Mouse (Mus musculus): ENCODE results near the gene Cobll1. TPM values are rescaled to one million over a fixed set of nuclear protein-coding genes. Genes with fewer than 3 reads are reported as not detected.
A peak's percentile ranks its signal among the peaks of the same experiment; 100 is the strongest.

Cobll1 gene
- polyA plus RNA-seq, 1 experiment from 2014 or later, result 3.3 TPM

GRCm38 (mm10) chr2:65193091-65193795 is 46.0 kb downstream of the Cobll1 start:
- H3K27ac ChIP-seq (ENCODE audit: low read length), result no peak overlapping the region
- no peak overlapping the region for H3K9ac ChIP-seq (replicated peaks; ENCODE audit: low read depth, low read length)
- 83% methylated on average over 12 of the region's 12 CpGs for WGBS
- no peak for ATAC-seq
- H3K4me3 ChIP-seq (replicated peaks; ENCODE audit: low read length), result no peak overlapping the region
- no peak overlapping the region for H3K4me2 ChIP-seq (ENCODE audit: low read length)
- no peaks in the 10 kb centered on the region for H3K36me3 ChIP-seq (ENCODE audit: control insufficient read depth, insufficient read depth)
- no peaks in the 10 kb centered on the region for H3K4me1 ChIP-seq (replicated peaks; ENCODE audit: control insufficient read depth, insufficient read depth, low read length)
- H3K9me3 ChIP-seq (ENCODE audit: control insufficient read depth, low read length), result no peaks in the 10 kb centered on the region
- no peaks in the 10 kb centered on the region for H3K27me3 ChIP-seq (replicated peaks; ENCODE audit: control insufficient read depth, insufficient read depth, low read length)

GRCm38 (mm10) chr2:65191398-65191797 is 47.8 kb downstream of the Cobll1 start:
- no peaks in the 10 kb centered on the region for H3K36me3 ChIP-seq (ENCODE audit: control insufficient read depth, insufficient read depth)
- WGBS, result 78% methylated on average over 7 of the region's 7 CpGs

DNA sequence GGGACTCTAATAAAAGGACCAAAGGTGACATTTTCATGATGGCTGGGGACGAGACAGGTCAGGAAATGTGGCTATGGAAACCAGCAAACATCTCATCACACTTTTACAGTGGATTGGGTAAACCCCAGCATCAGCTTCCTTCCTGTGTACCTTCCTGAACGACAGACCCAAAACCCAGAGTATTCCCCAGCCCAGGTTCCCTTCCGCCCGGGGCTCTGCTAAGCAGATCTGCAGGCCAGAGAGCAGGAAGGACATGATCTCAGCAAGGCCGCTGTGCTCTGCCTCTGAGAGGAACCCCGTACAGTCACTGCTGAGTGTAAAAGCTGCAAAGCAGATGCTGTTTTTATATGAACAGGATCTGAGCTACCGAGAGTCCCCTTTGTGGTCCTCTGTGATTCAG is 49.9 kb downstream of the Cobll1 start:
- Histone ChIP-seq H3K9me3 (ENCODE audit: control insufficient read depth, low read length) (no peaks in the 10 kb centered on the region), H3K4me2 (ENCODE audit: low read length) (no peak overlapping the region), H3K4me3 (replicated peaks; ENCODE audit: low read length) (no peak overlapping the region), H3K4me1 (replicated peaks; ENCODE audit: control insufficient read depth, insufficient read depth, low read length) (no peaks in the 10 kb centered on the region), H3K36me3 (ENCODE audit: control insufficient read depth, insufficient read depth) (no peaks in the 10 kb centered on the region), H3K9ac (replicated peaks; ENCODE audit: low read depth, low read length) (no peak overlapping the region), H3K27ac (ENCODE audit: low read length) (no peak overlapping the region), H3K27me3 (replicated peaks; ENCODE audit: control insufficient read depth, insufficient read depth, low read length) (no peaks in the 10 kb centered on the region)
- ATAC-seq, result no peak
- 74% methylated on average over 7 of the region's 7 CpGs for WGBS

More at GRCm38 (mm10) chr2:65191398-65191797, 47.8 kb downstream of the Cobll1 start:
- H3K4me1 ChIP-seq (replicated peaks; ENCODE audit: control insufficient read depth, insufficient read depth, low read length), result no peaks in the 10 kb centered on the region
- no peaks in the 10 kb centered on the region for H3K9me3 ChIP-seq (ENCODE audit: control insufficient read depth, low read length)
- ATAC-seq, result no peak
- H3K27ac ChIP-seq (ENCODE audit: low read length), result no peak overlapping the region
- no peaks in the 10 kb centered on the region for H3K27me3 ChIP-seq (replicated peaks; ENCODE audit: control insufficient read depth, insufficient read depth, low read length)
- no peak overlapping the region for H3K9ac ChIP-seq (replicated peaks; ENCODE audit: low read depth, low read length)
- no peak overlapping the region for H3K4me2 ChIP-seq (ENCODE audit: low read length)
- H3K4me3 ChIP-seq (replicated peaks; ENCODE audit: low read length), result no peak overlapping the region

GRCm38 (mm10) chr2:65188585-65188984 is 50.6 kb downstream of the Cobll1 start:
- Histone ChIP-seq H3K9ac (replicated peaks; ENCODE audit: low read depth, low read length) (no peak overlapping the region), H3K36me3 (ENCODE audit: control insufficient read depth, insufficient read depth) (no peaks in the 10 kb centered on the region), H3K4me3 (replicated peaks; ENCODE audit: low read length) (no peak overlapping the region), H3K4me1 (replicated peaks; ENCODE audit: control insufficient read depth, insufficient read depth, low read length) (no peaks in the 10 kb centered on the region), H3K27me3 (replicated peaks; ENCODE audit: control insufficient read depth, insufficient read depth, low read length) (no peaks in the 10 kb centered on the region), H3K4me2 (ENCODE audit: low read length) (no peak overlapping the region), H3K27ac (ENCODE audit: low read length) (no peak overlapping the region), H3K9me3 (ENCODE audit: control insufficient read depth, low read length) (no peaks in the 10 kb centered on the region)
- ATAC-seq, result no peak
- 73% methylated on average over 6 of the region's 6 CpGs for WGBS

DNA sequence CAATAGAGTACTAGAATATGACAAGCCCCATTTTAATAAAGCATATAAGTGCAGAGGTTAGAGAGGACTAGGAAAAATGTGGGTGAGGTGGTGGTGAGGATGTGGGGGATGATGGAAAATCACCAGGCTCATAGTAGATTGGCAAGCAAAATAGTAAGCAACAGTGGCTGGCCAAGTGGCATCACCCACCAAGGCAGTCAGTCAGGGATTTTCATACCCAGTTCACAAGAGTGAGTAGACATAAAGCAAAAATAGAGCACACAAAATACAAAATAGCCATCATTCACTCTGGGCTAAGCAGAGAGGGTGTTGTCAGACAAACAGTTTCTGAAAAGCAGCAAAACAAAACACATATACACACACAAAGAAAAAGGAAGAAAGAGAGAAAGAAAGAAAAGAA is 51.6 kb downstream of the Cobll1 start:
- Histone ChIP-seq H3K9me3 (ENCODE audit: control insufficient read depth, low read length) (no peaks in the 10 kb centered on the region), H3K4me1 (replicated peaks; ENCODE audit: control insufficient read depth, insufficient read depth, low read length) (peaks cover 4% of the 10 kb centered on the region; the same call in 1 of the 2 replicates), H3K27ac (ENCODE audit: low read length) (no peak overlapping the region), H3K4me2 (ENCODE audit: low read length) (no peak overlapping the region), H3K27me3 (replicated peaks; ENCODE audit: control insufficient read depth, insufficient read depth, low read length) (no peaks in the 10 kb centered on the region), H3K9ac (replicated peaks; ENCODE audit: low read depth, low read length) (no peak overlapping the region), H3K36me3 (ENCODE audit: control insufficient read depth, insufficient read depth) (no peaks in the 10 kb centered on the region), H3K4me3 (replicated peaks; ENCODE audit: low read length) (no peak overlapping the region)
- no peak for ATAC-seq

GRCm38 (mm10) chr2:65187164-65187563 is 52.0 kb downstream of the Cobll1 start:
- no peak overlapping the region for H3K27ac ChIP-seq (ENCODE audit: low read length)
- ATAC-seq, result no peak
- no peak overlapping the region for H3K4me2 ChIP-seq (ENCODE audit: low read length)
- H3K9me3 ChIP-seq (ENCODE audit: control insufficient read depth, low read length), result no peaks in the 10 kb centered on the region
- 96% methylated on average over 3 of the region's 3 CpGs for WGBS
- H3K27me3 ChIP-seq (replicated peaks; ENCODE audit: control insufficient read depth, insufficient read depth, low read length), result no peaks in the 10 kb centered on the region
- peaks cover 7% of the 10 kb centered on the region; the same call in 1 of the 2 replicates for H3K4me1 ChIP-seq (replicated peaks; ENCODE audit: control insufficient read depth, insufficient read depth, low read length)
- no peak overlapping the region for H3K4me3 ChIP-seq (replicated peaks; ENCODE audit: low read length)
- H3K36me3 ChIP-seq (ENCODE audit: control insufficient read depth, insufficient read depth), result no peaks in the 10 kb centered on the region
- H3K9ac ChIP-seq (replicated peaks; ENCODE audit: low read depth, low read length), result no peak overlapping the region

- peak overlapping the region; percentile 37 for H3K27ac ChIP-seq (ENCODE audit: low read length)
- WGBS, result 17% methylated on average over 2 of the region's 2 CpGs
These were observed 56.5 kb downstream of the Cobll1 start for GRCm38 (mm10) chr2:65182747-65183146.

DNA sequence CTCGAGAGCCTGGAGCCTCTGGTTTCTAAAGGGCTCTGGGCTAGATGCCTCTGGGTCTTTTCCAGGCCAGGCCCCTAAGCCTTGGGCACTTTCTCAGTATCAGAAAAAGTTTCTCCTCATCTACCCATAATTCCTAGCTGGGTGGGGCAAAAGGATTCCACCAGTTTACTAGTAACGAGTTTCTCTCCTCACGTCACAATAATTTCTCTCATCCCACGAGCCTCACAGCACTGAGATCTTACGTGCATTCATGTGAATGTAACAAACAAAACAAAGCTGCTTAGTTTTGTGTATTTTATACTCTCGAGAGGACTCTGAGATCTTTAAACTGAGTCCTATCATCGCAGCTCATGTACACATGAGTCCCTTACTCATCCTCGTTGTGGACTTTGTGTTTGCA is 57.5 kb downstream of the Cobll1 start:
- Histone ChIP-seq H3K4me1 (replicated peaks; ENCODE audit: control insufficient read depth, insufficient read depth, low read length) (peaks cover 16% of the 10 kb centered on the region), H3K4me3 (replicated peaks; ENCODE audit: low read length) (no peak overlapping the region), H3K4me2 (ENCODE audit: low read length) (no peak overlapping the region), H3K36me3 (ENCODE audit: control insufficient read depth, insufficient read depth) (no peaks in the 10 kb centered on the region), H3K27ac (ENCODE audit: low read length) (no peak overlapping the region), H3K27me3 (replicated peaks; ENCODE audit: control insufficient read depth, insufficient read depth, low read length) (no peaks in the 10 kb centered on the region), H3K9me3 (ENCODE audit: control insufficient read depth, low read length) (no peaks in the 10 kb centered on the region), H3K9ac (replicated peaks; ENCODE audit: low read depth, low read length) (no peak overlapping the region)
- no peak for ATAC-seq
- 65% methylated on average over 8 of the region's 8 CpGs for WGBS

More at GRCm38 (mm10) chr2:65182747-65183146, 56.5 kb downstream of the Cobll1 start:
- Histone ChIP-seq H3K4me3 (replicated peaks; ENCODE audit: low read length) (no peak overlapping the region), H3K9me3 (ENCODE audit: control insufficient read depth, low read length) (no peaks in the 10 kb centered on the region), H3K36me3 (ENCODE audit: control insufficient read depth, insufficient read depth) (no peaks in the 10 kb centered on the region), H3K4me2 (ENCODE audit: low read length) (no peak overlapping the region), H3K9ac (replicated peaks; ENCODE audit: low read depth, low read length) (no peak overlapping the region), H3K4me1 (replicated peaks; ENCODE audit: control insufficient read depth, insufficient read depth, low read length) (peaks cover 16% of the 10 kb centered on the region), H3K27me3 (replicated peaks; ENCODE audit: control insufficient read depth, insufficient read depth, low read length) (no peaks in the 10 kb centered on the region)
- 0 out of 2 replicates have a peak, but pooled peaks have one; percentile 54 for ATAC-seq

DNA sequence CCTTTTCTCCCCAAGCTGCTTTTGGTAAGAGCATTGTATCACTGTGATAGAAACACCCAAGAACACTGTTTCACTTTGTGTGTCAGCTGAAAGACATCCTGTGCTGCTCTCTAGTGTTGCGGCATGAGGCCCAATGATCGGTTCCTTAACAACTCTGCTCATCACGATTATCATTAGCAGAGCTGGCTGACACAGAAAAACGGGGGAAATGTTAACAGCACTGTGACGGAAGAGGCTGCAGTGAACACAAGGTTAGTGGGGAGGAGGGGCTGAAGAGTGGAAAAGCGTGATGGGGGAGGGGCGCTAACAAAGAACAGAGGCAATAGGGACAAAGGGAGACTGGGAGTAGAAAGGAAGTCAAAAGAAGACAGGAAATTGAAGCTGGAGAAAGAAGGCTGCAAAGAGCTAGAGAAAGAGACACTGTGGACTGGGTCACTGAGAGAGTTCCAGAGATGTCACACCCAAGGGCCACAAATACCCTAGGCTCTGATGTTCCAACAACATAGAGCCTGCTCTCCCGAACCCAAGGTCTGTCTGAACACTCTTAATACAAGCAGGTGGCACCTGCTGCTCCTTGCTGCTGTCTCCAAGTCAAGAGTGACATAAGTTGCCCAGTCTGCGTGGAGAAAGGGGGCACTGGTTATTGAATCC is 58.0 kb downstream of the Cobll1 start:
- H3K4me2 ChIP-seq (ENCODE audit: low read length), result peak overlapping the region; percentile 17; the same call in 1 of the 2 replicates
- H3K36me3 ChIP-seq (ENCODE audit: control insufficient read depth, insufficient read depth), result no peaks in the 10 kb centered on the region
- no peak overlapping the region for H3K9ac ChIP-seq (replicated peaks; ENCODE audit: low read depth, low read length)
- no peaks in the 10 kb centered on the region for H3K9me3 ChIP-seq (ENCODE audit: control insufficient read depth, low read length)
- H3K4me3 ChIP-seq (replicated peaks; ENCODE audit: low read length), result no peak overlapping the region
- 31% methylated on average over 9 of the region's 9 CpGs for WGBS
- no peak overlapping the region for H3K27ac ChIP-seq (ENCODE audit: low read length)
- ATAC-seq, result peak; percentile 79
- H3K27me3 ChIP-seq (replicated peaks; ENCODE audit: control insufficient read depth, insufficient read depth, low read length), result no peaks in the 10 kb centered on the region
- peaks cover 16% of the 10 kb centered on the region for H3K4me1 ChIP-seq (replicated peaks; ENCODE audit: control insufficient read depth, insufficient read depth, low read length)
